Mouse (Mus musculus) limb, embryonic 15.5 days (tissue): ENCODE results near the gene Tob2. TPM values are rescaled to one million over a fixed set of nuclear protein-coding genes. Genes with fewer than 3 reads are reported as not detected.

ENCODE experiments used
- ATAC-seq: fragments of 200-750 bp; cut with Nextera tagmentation; 2 replicates; pipeline ENCODE4 v1.8.0; 2017; ENCODE audit warnings: low read depth, moderate TSS enrichment; ENCODE audit not compliant: insufficient number of reproducible peaks, low FRiP score, low TSS enrichment
- H3K27ac ChIP-seq: fragments of 300-500 bp; sonication (generic); 2 replicates; pipeline ENCODE4 v1.5.1; 2015; ENCODE audit warnings: moderate library complexity, mild to moderate bottlenecking, inconsistent platforms
- H3K27me3 ChIP-seq: fragments of 300-500 bp; sonication (generic); 2 replicates; pipeline ENCODE4 v1.6.1; 2015; ENCODE audit warnings: inconsistent platforms
- H3K36me3 ChIP-seq: fragments of 300-500 bp; sonication (generic); 2 replicates; pipeline ENCODE4 v1.6.1; 2015; ENCODE audit warnings: inconsistent platforms
- H3K4me1 ChIP-seq: fragments of 300-500 bp; sonication (generic); 2 replicates; pipeline ENCODE4 v1.6.1; 2015; ENCODE audit warnings: inconsistent platforms
- H3K4me2 ChIP-seq: fragments of 300-500 bp; sonication (generic); 2 replicates; pipeline ENCODE4 v1.6.1; 2015; ENCODE audit warnings: mild to moderate bottlenecking, inconsistent platforms
- H3K4me3 ChIP-seq: fragments of 300-500 bp; sonication (generic); 2 replicates; pipeline ENCODE4 v1.5.1; 2015; ENCODE audit warnings: mild to moderate bottlenecking, inconsistent platforms
- H3K9ac ChIP-seq: fragments of 300-500 bp; sonication (generic); 2 replicates; pipeline ENCODE4 v1.6.1; 2015; ENCODE audit warnings: inconsistent platforms
- H3K9me3 ChIP-seq: fragments of 300-500 bp; sonication (generic); 2 replicates; pipeline ENCODE4 v1.6.1; 2016; ENCODE audit warnings: inconsistent platforms
- WGBS: fragments of 180-500 bp; shearing (Covaris S2); methylation state at CpG from one replicate; pipeline ENCODE4 v1.1.7; 2015; 5-methylcytosine and 5-hydroxymethylcytosine counted together
- polyA plus RNA-seq: library from polyadenylated mRNA; unstranded; fragments of >200 nt; fragmentation: Nextera tagmentation; extraction: Ambion mirVana; gene quantifications from 2 replicates; pipeline ENCODE4 v1.2.1, GENCODE M21; 2015

Gene Tob2
- polyA plus RNA-seq, 1 experiment from 2014 or later: 29.8 TPM

DNA sequence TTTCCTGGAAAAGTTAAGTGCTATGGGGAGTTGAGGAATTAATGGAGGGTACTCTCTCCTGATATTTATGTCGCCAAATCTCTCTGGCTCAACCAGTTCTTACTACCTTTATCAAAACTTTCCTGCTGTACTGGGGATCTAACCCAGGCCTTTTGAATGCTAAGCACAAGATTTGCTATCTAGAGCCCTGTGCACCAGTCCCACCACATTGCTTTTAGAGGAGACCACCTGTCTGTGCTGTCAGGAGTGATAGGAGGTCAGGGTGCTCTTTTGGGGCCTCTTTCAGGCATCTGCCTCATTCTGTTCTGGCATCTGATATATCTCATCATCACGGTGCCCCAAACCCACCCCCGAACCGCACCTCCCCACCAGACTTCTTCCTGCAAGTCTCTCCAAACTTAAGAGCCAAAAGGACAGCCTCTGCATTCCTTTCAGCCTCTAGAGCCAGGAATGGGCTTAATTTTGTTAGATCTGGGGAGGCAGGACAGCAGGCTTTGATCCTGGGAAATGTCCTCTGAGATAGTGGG is 55.1 kb downstream of the Tob2 start:
- ATAC-seq: no peak
- peak overlapping the region; percentile 81 for H3K4me2 ChIP-seq
- H3K27me3 ChIP-seq: no peaks in the 10 kb centered on the region
- peak overlapping the region; percentile 46 for H3K4me3 ChIP-seq
- H3K27ac ChIP-seq: peak overlapping the region; percentile 88
- H3K9ac ChIP-seq: peak overlapping the region; percentile 37; the same call in 1 of the 2 replicates
- H3K9me3 ChIP-seq: no peaks in the 10 kb centered on the region
- WGBS: 49% methylated on average over 4 of the region's 4 CpGs
- no peaks in the 10 kb centered on the region for H3K36me3 ChIP-seq
- H3K4me1 ChIP-seq: peaks cover 52% of the 10 kb centered on the region

DNA sequence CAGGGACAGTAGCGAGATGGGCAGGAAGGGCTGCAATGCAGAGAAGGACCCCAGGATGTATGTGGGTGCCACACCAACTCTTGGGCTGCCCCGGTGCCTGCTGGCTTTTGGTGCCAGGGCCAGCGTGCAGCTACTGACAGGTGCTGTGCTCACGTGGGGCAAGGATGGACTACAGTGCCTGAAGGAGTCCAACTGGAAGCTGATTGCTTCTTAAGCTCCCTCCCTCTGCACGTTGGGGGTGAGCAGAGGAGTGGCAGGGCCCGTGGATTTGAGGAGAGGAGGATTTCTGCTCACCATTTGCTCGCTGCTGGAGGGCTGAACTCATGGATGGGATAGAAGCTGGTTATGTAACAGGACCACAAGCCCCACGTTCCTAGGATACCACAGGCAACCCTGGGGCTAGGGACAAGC is 55.6 kb downstream of the Tob2 start:
- Histone ChIP-seq H3K4me1 (peaks cover 52% of the 10 kb centered on the region), H3K9me3 (no peaks in the 10 kb centered on the region), H3K4me3 (peak overlapping the region; percentile 46), H3K9ac (peak overlapping the region; percentile 37), H3K27ac (peak overlapping the region; percentile 88), H3K36me3 (0 out of 2 replicates have a peak, but pooled peaks cover under 1% of the 10 kb centered on the region), H3K4me2 (peak overlapping the region; percentile 81), H3K27me3 (no peaks in the 10 kb centered on the region)
- 7% methylated on average over 8 of the region's 8 CpGs for WGBS
- no peak for ATAC-seq

- H3K4me1 ChIP-seq: peaks cover 52% of the 10 kb centered on the region
- peak; percentile 96 for ATAC-seq
- H3K27ac ChIP-seq: peak within 1 kb of the TSS; percentile 88
- peak within 1 kb of the TSS; percentile 37 for H3K9ac ChIP-seq
- no peaks in the 10 kb centered on the region for H3K27me3 ChIP-seq
- H3K4me2 ChIP-seq: peak within 1 kb of the TSS; percentile 81
- WGBS: 16% methylated on average over 19 of the region's 19 CpGs
- 0 out of 2 replicates have a peak, but pooled peaks cover 4% of the 10 kb centered on the region for H3K36me3 ChIP-seq
- H3K4me3 ChIP-seq: peak within 1 kb of the TSS; percentile 46
- H3K9me3 ChIP-seq: no peaks in the 10 kb centered on the region
Observed at GRCm38 (mm10) chr15:81802001-81802890, 56.4 kb downstream of the Tob2 start, which contains the start of gene Tef. Gene Tef (plus strand): TSS chr15:81802421.

DNA sequence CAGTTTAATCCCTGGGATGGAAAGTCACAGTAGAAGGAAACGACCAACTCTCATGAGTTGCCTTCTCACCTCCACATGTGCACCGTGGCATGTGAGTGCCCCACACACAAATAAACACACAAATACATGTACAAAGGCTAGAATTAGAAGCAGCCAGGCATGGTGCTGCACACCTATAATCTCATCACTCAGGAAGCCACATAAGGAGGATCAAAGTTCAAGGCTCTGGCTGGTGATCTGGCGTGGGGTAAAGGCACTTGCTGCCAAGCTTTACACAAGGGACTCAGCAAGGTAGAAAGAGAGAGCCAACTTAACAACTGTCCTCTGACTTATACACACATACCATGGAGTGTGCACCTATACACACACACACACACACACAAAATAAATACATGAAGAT is 58.2 kb downstream of the Tob2 start:
- ATAC-seq: no peak

GRCm38 (mm10) chr15:81798421-81798820 is 60.2 kb downstream of the Tob2 start:
- Histone ChIP-seq H3K9ac (no peak overlapping the region), H3K27ac (no peak overlapping the region), H3K9me3 (no peaks in the 10 kb centered on the region), H3K4me2 (no peak overlapping the region), H3K36me3 (peaks cover 24% of the 10 kb centered on the region), H3K27me3 (no peaks in the 10 kb centered on the region), H3K4me3 (no peak overlapping the region), H3K4me1 (peaks cover 21% of the 10 kb centered on the region)
- no peak for ATAC-seq
- WGBS: 88% methylated on average over 4 of the region's 4 CpGs

More for the DNA sequence above, 58.2 kb downstream of the Tob2 start:
- no peak overlapping the region for H3K9ac ChIP-seq
- no peak overlapping the region for H3K4me3 ChIP-seq
- H3K27ac ChIP-seq: no peak overlapping the region
- no peaks in the 10 kb centered on the region for H3K27me3 ChIP-seq
- peaks cover 40% of the 10 kb centered on the region for H3K4me1 ChIP-seq
- peaks cover 10% of the 10 kb centered on the region; the same call in 1 of the 2 replicates for H3K36me3 ChIP-seq
- no peaks in the 10 kb centered on the region for H3K9me3 ChIP-seq
- H3K4me2 ChIP-seq: no peak overlapping the region
- 71% methylated on average over 3 of the region's 3 CpGs for WGBS

Other genes starting within 250 kb of the Tob2 start
- 16.5 and 17.9 TPM in 2 replicates for gene L3mbtl2, start 194.9 kb downstream of the Tob2 start, polyA plus RNA-seq
- gene Chadl, start 161.5 kb downstream of the Tob2 start, polyA plus RNA-seq: 15.2 and 15.3 TPM in 2 replicates
- gene Zc3h7b, start 113.7 kb downstream of the Tob2 start, polyA plus RNA-seq: 28.7 and 28.9 TPM in 2 replicates
- 99.6 and 101 TPM in 2 replicates for gene Rangap1, start 113.3 kb downstream of the Tob2 start, polyA plus RNA-seq
- 28.9 and 30.7 TPM in 2 replicates for gene Tef, start 56.4 kb downstream of the Tob2 start, polyA plus RNA-seq
- 124 TPM in 2 replicates for gene Phf5a, start 13.1 kb upstream of the Tob2 start, polyA plus RNA-seq
- 144 and 165 TPM in 2 replicates for gene Aco2, start 13.5 kb upstream of the Tob2 start, polyA plus RNA-seq
- 60.5 and 76.3 TPM in 2 replicates for gene Polr3h, start 67.4 kb upstream of the Tob2 start, polyA plus RNA-seq
- gene Csdc2, start 78.0 kb upstream of the Tob2 start, polyA plus RNA-seq: 14.0 and 16.1 TPM in 2 replicates
- gene Pmm1, start 102.1 kb upstream of the Tob2 start, polyA plus RNA-seq: 39.5 and 40.5 TPM in 2 replicates
- not detected in 2 replicates for gene 1700029P11Rik, start 121.7 kb upstream of the Tob2 start, polyA plus RNA-seq
- gene Xrcc6, start 129.0 kb upstream of the Tob2 start, polyA plus RNA-seq: 73.8 and 77.5 TPM in 2 replicates
- 30.2 and 30.9 TPM in 2 replicates for gene Desi1, start 175.1 kb upstream of the Tob2 start, polyA plus RNA-seq
- 250 and 262 TPM in 2 replicates for gene Snu13, start 188.8 kb upstream of the Tob2 start, polyA plus RNA-seq
- not detected in 2 replicates for gene 4930407I10Rik, start 200.4 kb upstream of the Tob2 start, polyA plus RNA-seq
- 0.05 TPM in 1 of 2 replicates, not detected in the other for gene Mei1, start 211.2 kb upstream of the Tob2 start, polyA plus RNA-seq